Mouse (Mus musculus) ES-E14 (cell line): Measurements from ENCODE around the gene Srcin1. TPM values are rescaled to one million over a fixed set of nuclear protein-coding genes. Genes with fewer than 3 reads are reported as not detected.

Experiments
- DNase-seq: peaks from one replicate; pipeline ENCODE4 v3.0.0-alpha.2; 2013; ENCODE audit warnings: low read depth, low spot score
- H3K27ac ChIP-seq: 2 replicates; pipeline ENCODE4 v1.5.1; 2012; ENCODE audit warnings: low read depth, mild to moderate bottlenecking, low read length, moderate library complexity, mixed read lengths; ENCODE audit not compliant: poor library complexity, insufficient read depth, severe bottlenecking
- H3K36me3 ChIP-seq: 2 replicates; pipeline ENCODE4 v1.6.1; 2012; ENCODE audit warnings: mild to moderate bottlenecking, low read length, moderate library complexity, mixed read lengths; ENCODE audit not compliant: control insufficient read depth, poor library complexity, insufficient read depth, severe bottlenecking
- H3K4me1 ChIP-seq, 2 experiments: fragments of 150-350 bp in 1 of 2; sonication (generic) in 1 of 2; 2 replicates each; pipeline ENCODE4 v1.6.1; 2012; ENCODE audit warnings: low read length in 2 of 2, mild to moderate bottlenecking in 1 of 2, mixed read lengths in 1 of 2; ENCODE audit not compliant: control insufficient read depth in 2 of 2, insufficient read depth in 2 of 2, poor library complexity in 1 of 2
- H3K4me3 ChIP-seq, 2 experiments: fragments of 150-350 bp in 1 of 2; sonication (generic) in 1 of 2; 2 replicates each; pipeline ENCODE4 v1.5.1; 2012; ENCODE audit warnings: low read length in 2 of 2, low read depth in 1 of 2, mild to moderate bottlenecking in 1 of 2, mixed read lengths in 1 of 2; ENCODE audit not compliant: insufficient read depth in 1 of 2, poor library complexity in 1 of 2, severe bottlenecking in 1 of 2
- H3K9ac ChIP-seq: 2 replicates; pipeline ENCODE4 v1.6.1; 2012; ENCODE audit warnings: low read depth, mild to moderate bottlenecking, low read length, mixed read lengths; ENCODE audit not compliant: poor library complexity, insufficient read depth, severe bottlenecking
- H3K9me3 ChIP-seq: fragments of 150-350 bp; sonication (generic); 2 replicates; pipeline ENCODE4 v1.6.1; 2012; ENCODE audit warnings: low read depth, mild to moderate bottlenecking, low read length; ENCODE audit not compliant: control insufficient read depth, insufficient read depth
- CHD2 ChIP-seq: IDR thresholded peaks from 2 replicates; pipeline ENCODE4 v1.6.1; 2014; ENCODE audit warnings: mild to moderate bottlenecking, low read depth, low read length, inconsistent platforms
- HCFC1 ChIP-seq: IDR thresholded peaks from 2 replicates; pipeline ENCODE4 v1.6.1; 2012; ENCODE audit warnings: low read length, inconsistent platforms, borderline replicate concordance; ENCODE audit not compliant: insufficient read depth
- MAFK ChIP-seq: IDR thresholded peaks from 2 replicates; pipeline ENCODE4 v1.6.1; 2014; ENCODE audit warnings: mild to moderate bottlenecking, low read depth, low read length, inconsistent platforms; ENCODE audit not compliant: insufficient read depth
- ZC3H11A ChIP-seq: IDR thresholded peaks from 2 replicates; pipeline ENCODE4 v1.6.1; 2012; ENCODE audit warnings: low read depth, mild to moderate bottlenecking, inconsistent platforms, low read length, borderline replicate concordance
- ZNF384 ChIP-seq: IDR thresholded peaks from 2 replicates; pipeline ENCODE4 v1.6.1; 2012; ENCODE audit warnings: low read depth, low read length, inconsistent platforms
- in situ Hi-C, 2 experiments: fragments of 600-800 bp; cut with MboI; formaldehyde crosslinking; loops; one replicate each; pipeline ENCODE4 v1.15.1; 2025; ENCODE audit warnings: low sequenced_read_pairs in 2 of 2, inconsistent platforms in 1 of 2; ENCODE audit not compliant: unreplicated experiment in 2 of 2
- total RNA-seq: library from RNA; depleted of rRNA; stranded (reverse); fragments of 300-350 nt; gene quantifications from 2 replicates; pipeline ENCODE4 v1.2.3, GENCODE M21; 2012; rRNA removed

Gene Srcin1
- total RNA-seq, 1 experiment: 2.4 TPM

GRCm38 (mm10) chr11:97461307-97461820, 114.6 kb downstream of the Srcin1 start:
- Histone ChIP-seq H3K9ac (no peak overlapping the region), H3K9me3 (no peaks in the 10 kb centered on the region), H3K36me3 (peaks cover 57% of the 10 kb centered on the region), H3K4me3 (no peak overlapping the region), H3K4me1 (0 out of 4 replicates have a peak, but pooled peaks cover 0 to 4% of the 10 kb centered on the region in 2 experiments), H3K27ac (no peak overlapping the region)
- in situ Hi-C loops: no loop called here
- TF ChIP-seq CHD2: no peak
- TF ChIP-seq HCFC1: no peak
- TF ChIP-seq ZC3H11A: no peak
- TF ChIP-seq MAFK: no peak
- no peak for TF ChIP-seq ZNF384
- DNase-seq: no peak

Other genes with a start within 250 kb of the Srcin1 start
- gene Gpr179, start 224.1 kb downstream of the Srcin1 start, total RNA-seq: 0.31 and 0.53 TPM in 2 replicates
- 14.3 and 14.5 TPM in 2 replicates for gene Socs7, start 213.6 kb downstream of the Srcin1 start, total RNA-seq
- gene Arhgap23, start 160.7 kb downstream of the Srcin1 start, total RNA-seq: 22.6 and 26.3 TPM in 2 replicates
- 0.36 and 0.63 TPM in 2 replicates for gene 4933428G20Rik, start 75.8 kb downstream of the Srcin1 start, total RNA-seq
- gene Epop, start 53.5 kb upstream of the Srcin1 start, total RNA-seq: 100 and 109 TPM in 2 replicates
- gene Mllt6, start 87.2 kb upstream of the Srcin1 start, total RNA-seq: 113 and 142 TPM in 2 replicates
- 49.9 and 66.0 TPM in 2 replicates for gene Cisd3, start 109.6 kb upstream of the Srcin1 start, total RNA-seq
- 20.1 and 28.4 TPM in 2 replicates for gene Pcgf2, start 124.3 kb upstream of the Srcin1 start, total RNA-seq
- gene Psmb3, start 127.2 kb upstream of the Srcin1 start, total RNA-seq: 522 and 677 TPM in 2 replicates
- gene Pip4k2b, start 168.5 kb upstream of the Srcin1 start, total RNA-seq: 26.5 and 31.3 TPM in 2 replicates
- 14.0 and 18.5 TPM in 2 replicates for gene Cwc25, start 190.4 kb upstream of the Srcin1 start, total RNA-seq
- gene 1700001P01Rik, start 199.7 kb upstream of the Srcin1 start, total RNA-seq: 2.3 TPM in 2 replicates
- 1,213 and 1,430 TPM in 2 replicates for gene Rpl23, start 206.3 kb upstream of the Srcin1 start, total RNA-seq
- gene Lasp1, start 222.8 kb upstream of the Srcin1 start, total RNA-seq: 108 and 147 TPM in 2 replicates